Mouse (Mus musculus): Measurements from ENCODE around the gene 9830107B12Rik.
A peak's percentile ranks its signal among the peaks of the same experiment; 100 is the strongest.

The 9830107B12Rik gene

GRCm38 (mm10) chr17:48094820-48095680, 51.0 kb downstream of the 9830107B12Rik start:
- no peak for DNase-seq (ENCODE audit: low read depth)

GRCm38 (mm10) chr17:48093286-48093817, 52.7 kb downstream of the 9830107B12Rik start:
- DNase-seq (ENCODE audit: low read depth): peak; percentile 30

GRCm38 (mm10) chr17:48090305-48090704, 55.8 kb downstream of the 9830107B12Rik start:
- no peak for DNase-seq (ENCODE audit: low read depth)

GRCm38 (mm10) chr17:48089446-48089845, 56.6 kb downstream of the 9830107B12Rik start:
- no peak for DNase-seq (ENCODE audit: low read depth)

- DNase-seq (ENCODE audit: low read depth): no peak
Observed at GRCm38 (mm10) chr17:48089019-48089418, 57.0 kb downstream of the 9830107B12Rik start, which contains the start of gene 1700067P10Rik. Gene 1700067P10Rik, plus strand, starts transcription at chr17:48089319.

- DNase-seq (ENCODE audit: low read depth): no peak
Observed at GRCm38 (mm10) chr17:48080626-48081025, 65.4 kb downstream of the 9830107B12Rik start.

All from induced T-regulatory cell, adult 2 months (primary cell).